Mouse (Mus musculus): Measurements from ENCODE around the gene Clcn1.

- TF ChIP-seq CTCF (IDR thresholded peaks at IDR 0.05; ENCODE audit: low read depth, low read length) = no peak
- no peak for TF ChIP-seq POLR2A (IDR thresholded peaks at IDR 0.05; ENCODE audit: borderline replicate concordance, low read depth, low read length)
Measured at GRCm38 (mm10) chr6:42362497-42362896, 76.0 kb downstream of the Clcn1 start.

Data from bone marrow macrophage, adult 2 months (primary cell).